Mouse (Mus musculus): Measurements from ENCODE around the gene Rpap3. TPM values are rescaled to one million over a fixed set of nuclear protein-coding genes. Genes with fewer than 3 reads are reported as not detected.

Rpap3 gene
- polyA plus RNA-seq, 1 experiment from 2014 or later = 41.5 TPM

- no peak for ATAC-seq (ENCODE audit: low read depth)
- Histone ChIP-seq H3K9me3 (ENCODE audit: control insufficient read depth, low read length) (no peaks in the 10 kb centered on the region), H3K27me3 (ENCODE audit: control insufficient read depth, insufficient read depth, low read length) (no peaks in the 10 kb centered on the region), H3K9ac (replicated peaks; ENCODE audit: low read depth, low read length) (no peak overlapping the region), H3K27ac (ENCODE audit: low read depth, low read length) (no peak overlapping the region), H3K36me3 (ENCODE audit: control insufficient read depth, insufficient read depth, low read length) (no peaks in the 10 kb centered on the region), H3K4me3 (ENCODE audit: low read depth, low read length) (no peak overlapping the region), H3K4me1 (ENCODE audit: control insufficient read depth, insufficient read depth, low read length) (peaks cover 7% of the 10 kb centered on the region; the same call in 1 of the 2 replicates), H3K4me2 (ENCODE audit: low read depth, low read length) (no peak overlapping the region)
- 68% methylated on average over 7 of the region's 7 CpGs for WGBS
Measured at GRCm38 (mm10) chr15:97742074-97742473, 36.4 kb upstream of the Rpap3 start.

GRCm38 (mm10) chr15:97741662-97742061, 36.0 kb upstream of the Rpap3 start:
- Histone ChIP-seq H3K4me3 (ENCODE audit: low read depth, low read length) (no peak overlapping the region), H3K9me3 (ENCODE audit: control insufficient read depth, low read length) (no peaks in the 10 kb centered on the region), H3K4me2 (ENCODE audit: low read depth, low read length) (no peak overlapping the region), H3K27ac (ENCODE audit: low read depth, low read length) (no peak overlapping the region), H3K9ac (replicated peaks; ENCODE audit: low read depth, low read length) (no peak overlapping the region), H3K36me3 (ENCODE audit: control insufficient read depth, insufficient read depth, low read length) (no peaks in the 10 kb centered on the region), H3K4me1 (ENCODE audit: control insufficient read depth, insufficient read depth, low read length) (peaks cover 7% of the 10 kb centered on the region; the same call in 1 of the 2 replicates), H3K27me3 (ENCODE audit: control insufficient read depth, insufficient read depth, low read length) (no peaks in the 10 kb centered on the region)
- no peak for ATAC-seq (ENCODE audit: low read depth)
- 84% methylated on average over 12 of the region's 12 CpGs for WGBS

GRCm38 (mm10) chr15:97740283-97740732, 34.7 kb upstream of the Rpap3 start:
- Histone ChIP-seq H3K4me3 (ENCODE audit: low read depth, low read length) (no peak overlapping the region), H3K4me1 (ENCODE audit: control insufficient read depth, insufficient read depth, low read length) (peaks cover 5% of the 10 kb centered on the region; the same call in 1 of the 2 replicates), H3K36me3 (ENCODE audit: control insufficient read depth, insufficient read depth, low read length) (no peaks in the 10 kb centered on the region), H3K4me2 (ENCODE audit: low read depth, low read length) (no peak overlapping the region), H3K27me3 (ENCODE audit: control insufficient read depth, insufficient read depth, low read length) (no peaks in the 10 kb centered on the region), H3K9me3 (ENCODE audit: control insufficient read depth, low read length) (no peaks in the 10 kb centered on the region), H3K27ac (ENCODE audit: low read depth, low read length) (no peak overlapping the region), H3K9ac (replicated peaks; ENCODE audit: low read depth, low read length) (no peak overlapping the region)
- WGBS = 78% methylated on average over 9 of the region's 9 CpGs
- no peak for ATAC-seq (ENCODE audit: low read depth)

GRCm38 (mm10) chr15:97738923-97739322, 33.3 kb upstream of the Rpap3 start:
- ATAC-seq (ENCODE audit: low read depth) = no peak
- H3K4me3 ChIP-seq (ENCODE audit: low read depth, low read length) = no peak overlapping the region
- H3K4me1 ChIP-seq (ENCODE audit: control insufficient read depth, insufficient read depth, low read length) = no peaks in the 10 kb centered on the region
- no peak overlapping the region for H3K9ac ChIP-seq (replicated peaks; ENCODE audit: low read depth, low read length)
- H3K27me3 ChIP-seq (ENCODE audit: control insufficient read depth, insufficient read depth, low read length) = no peaks in the 10 kb centered on the region
- no peak overlapping the region for H3K4me2 ChIP-seq (ENCODE audit: low read depth, low read length)
- 93% methylated on average over 7 of the region's 7 CpGs for WGBS
- H3K9me3 ChIP-seq (ENCODE audit: control insufficient read depth, low read length) = no peaks in the 10 kb centered on the region
- no peak overlapping the region for H3K27ac ChIP-seq (ENCODE audit: low read depth, low read length)
- no peaks in the 10 kb centered on the region for H3K36me3 ChIP-seq (ENCODE audit: control insufficient read depth, insufficient read depth, low read length)

GRCm38 (mm10) chr15:97731988-97732387, 26.4 kb upstream of the Rpap3 start:
- Histone ChIP-seq H3K4me3 (ENCODE audit: low read depth, low read length) (no peak overlapping the region), H3K27ac (ENCODE audit: low read depth, low read length) (no peak overlapping the region), H3K9ac (replicated peaks; ENCODE audit: low read depth, low read length) (no peak overlapping the region), H3K4me1 (ENCODE audit: control insufficient read depth, insufficient read depth, low read length) (no peaks in the 10 kb centered on the region), H3K36me3 (ENCODE audit: control insufficient read depth, insufficient read depth, low read length) (no peaks in the 10 kb centered on the region), H3K27me3 (ENCODE audit: control insufficient read depth, insufficient read depth, low read length) (no peaks in the 10 kb centered on the region), H3K4me2 (ENCODE audit: low read depth, low read length) (no peak overlapping the region), H3K9me3 (ENCODE audit: control insufficient read depth, low read length) (no peaks in the 10 kb centered on the region)
- 89% methylated on average over 11 of the region's 11 CpGs for WGBS
- ATAC-seq (ENCODE audit: low read depth) = no peak

- Histone ChIP-seq H3K36me3 (ENCODE audit: control insufficient read depth, insufficient read depth, low read length) (no peaks in the 10 kb centered on the region), H3K4me3 (ENCODE audit: low read depth, low read length) (no peak within 1 kb of the TSS), H3K27me3 (ENCODE audit: control insufficient read depth, insufficient read depth, low read length) (no peaks in the 10 kb centered on the region), H3K9ac (replicated peaks; ENCODE audit: low read depth, low read length) (no peak within 1 kb of the TSS), H3K27ac (ENCODE audit: low read depth, low read length) (no peak within 1 kb of the TSS), H3K4me1 (ENCODE audit: control insufficient read depth, insufficient read depth, low read length) (no peaks in the 10 kb centered on the region), H3K9me3 (ENCODE audit: control insufficient read depth, low read length) (no peaks in the 10 kb centered on the region), H3K4me2 (ENCODE audit: low read depth, low read length) (no peak within 1 kb of the TSS)
- no peak for ATAC-seq (ENCODE audit: low read depth)
- WGBS = 92% methylated on average over 8 of the region's 8 CpGs
Measured at GRCm38 (mm10) chr15:97731111-97731510, 25.5 kb upstream of the Rpap3 start, which contains the start of gene Endou. TSS of gene Endou (minus strand) at chr15:97731339.

- WGBS = 70% methylated on average over 6 of the region's 6 CpGs
- Histone ChIP-seq H3K4me2 (ENCODE audit: low read depth, low read length) (no peak overlapping the region), H3K27ac (ENCODE audit: low read depth, low read length) (no peak overlapping the region), H3K4me1 (ENCODE audit: control insufficient read depth, insufficient read depth, low read length) (no peaks in the 10 kb centered on the region), H3K9me3 (ENCODE audit: control insufficient read depth, low read length) (no peaks in the 10 kb centered on the region), H3K4me3 (ENCODE audit: low read depth, low read length) (no peak overlapping the region), H3K9ac (replicated peaks; ENCODE audit: low read depth, low read length) (no peak overlapping the region), H3K36me3 (ENCODE audit: control insufficient read depth, insufficient read depth, low read length) (no peaks in the 10 kb centered on the region), H3K27me3 (ENCODE audit: control insufficient read depth, insufficient read depth, low read length) (no peaks in the 10 kb centered on the region)
- no peak for ATAC-seq (ENCODE audit: low read depth)
Measured at GRCm38 (mm10) chr15:97730365-97730764, 24.7 kb upstream of the Rpap3 start.

- Histone ChIP-seq H3K36me3 (ENCODE audit: control insufficient read depth, insufficient read depth, low read length) (no peaks in the 10 kb centered on the region), H3K27me3 (ENCODE audit: control insufficient read depth, insufficient read depth, low read length) (no peaks in the 10 kb centered on the region), H3K4me2 (ENCODE audit: low read depth, low read length) (no peak overlapping the region), H3K9ac (replicated peaks; ENCODE audit: low read depth, low read length) (no peak overlapping the region), H3K9me3 (ENCODE audit: control insufficient read depth, low read length) (no peaks in the 10 kb centered on the region), H3K27ac (ENCODE audit: low read depth, low read length) (no peak overlapping the region), H3K4me3 (ENCODE audit: low read depth, low read length) (no peak overlapping the region), H3K4me1 (ENCODE audit: control insufficient read depth, insufficient read depth, low read length) (no peaks in the 10 kb centered on the region)
- ATAC-seq (ENCODE audit: low read depth) = no peak
- WGBS = 61% methylated on average over 7 of the region's 7 CpGs
Measured at GRCm38 (mm10) chr15:97728804-97729203, 23.2 kb upstream of the Rpap3 start.

- no peak for ATAC-seq (ENCODE audit: low read depth)
- Histone ChIP-seq H3K4me2 (ENCODE audit: low read depth, low read length) (no peak overlapping the region), H3K27me3 (ENCODE audit: control insufficient read depth, insufficient read depth, low read length) (no peaks in the 10 kb centered on the region), H3K9me3 (ENCODE audit: control insufficient read depth, low read length) (no peaks in the 10 kb centered on the region), H3K4me3 (ENCODE audit: low read depth, low read length) (no peak overlapping the region), H3K9ac (replicated peaks; ENCODE audit: low read depth, low read length) (no peak overlapping the region), H3K4me1 (ENCODE audit: control insufficient read depth, insufficient read depth, low read length) (no peaks in the 10 kb centered on the region), H3K27ac (ENCODE audit: low read depth, low read length) (no peak overlapping the region), H3K36me3 (ENCODE audit: control insufficient read depth, insufficient read depth, low read length) (no peaks in the 10 kb centered on the region)
- 86% methylated on average over 11 of the region's 11 CpGs for WGBS
Measured at GRCm38 (mm10) chr15:97728394-97728793, 22.8 kb upstream of the Rpap3 start.
